Mouse (Mus musculus) C2C12 (cell line): Measurements from ENCODE around the gene Mrpl47.

Source experiments
- CTCF ChIP-seq: IDR thresholded peaks from one replicate; pipeline ENCODE4 v1.5.1; 2011; ENCODE audit not compliant: control insufficient read depth, insufficient read depth, insufficient read length
- MAX ChIP-seq: IDR thresholded peaks from one replicate; pipeline ENCODE4 v1.6.1; 2011; ENCODE audit warnings: mild to moderate bottlenecking, control low read depth
- MYOD1 ChIP-seq: IDR thresholded peaks from one replicate; pipeline ENCODE4 v1.6.1; 2011; ENCODE audit warnings: low read depth; ENCODE audit not compliant: control insufficient read depth, insufficient read length

DNA sequence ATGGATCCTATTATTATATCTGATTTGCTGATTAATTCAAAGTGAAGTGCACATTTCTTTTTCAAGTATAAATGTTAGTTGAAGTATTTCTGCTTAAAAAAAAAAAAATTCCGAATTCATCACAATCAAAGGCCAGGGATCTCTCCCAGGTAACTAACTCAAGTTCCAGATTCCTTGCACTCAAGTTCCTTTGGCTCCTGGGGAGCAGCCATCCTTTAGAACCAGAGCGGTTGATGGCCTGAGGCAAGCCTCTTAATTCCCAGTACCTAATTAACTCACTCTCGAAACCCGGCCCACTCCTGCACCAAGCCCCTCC, 29.4 kb downstream of the Mrpl47 start:
- TF ChIP-seq MAX (no peak), CTCF (no peak), MYOD1 (no peak)
